Mouse (Mus musculus): ENCODE measurements around the gene Slco4c1. TPM values are rescaled to one million over a fixed set of nuclear protein-coding genes. Genes with fewer than 3 reads are reported as not detected.

Slco4c1 gene
- polyA plus RNA-seq (2017; shearing (Covaris generic)) = not detected

DNA sequence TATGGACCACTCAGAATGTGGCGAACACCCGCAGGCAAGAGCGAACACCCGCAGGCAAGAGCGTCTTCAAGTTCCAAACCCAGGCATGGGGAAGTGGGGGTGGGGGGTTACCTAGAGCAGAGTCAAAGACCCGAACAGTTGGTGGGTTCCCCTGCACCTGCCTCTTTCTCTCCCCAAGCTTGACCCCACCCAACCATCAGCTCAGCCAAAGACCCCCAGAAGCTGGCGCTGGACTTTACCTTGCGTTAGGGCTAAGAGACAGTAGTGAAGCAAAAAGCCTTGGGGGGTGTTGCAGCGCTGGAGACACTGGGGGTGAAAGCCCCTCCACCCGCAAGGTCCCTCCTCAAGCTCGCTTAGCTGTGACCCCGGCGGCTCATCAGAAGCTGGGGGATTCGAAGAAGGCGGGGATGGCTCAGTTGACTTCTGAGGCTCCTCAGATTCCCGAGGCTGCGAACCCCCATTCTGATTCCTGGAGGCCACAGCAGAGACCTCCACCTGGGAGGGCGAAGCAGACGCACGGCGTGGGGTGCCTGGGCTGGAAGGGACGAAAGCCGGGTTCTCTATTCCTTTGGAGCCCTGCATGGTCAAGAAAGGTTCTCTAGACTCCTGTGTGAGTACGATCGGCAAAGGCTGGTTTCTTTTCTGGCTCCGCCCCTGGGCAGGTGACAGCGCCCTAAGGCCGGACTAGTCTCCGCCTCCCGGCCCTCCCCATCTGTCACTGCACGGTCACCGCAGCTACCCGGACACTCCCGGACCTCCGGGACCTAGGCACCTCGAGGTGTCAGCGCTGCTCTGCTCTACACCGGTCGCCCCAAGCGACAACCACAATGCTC, at the start of gene Slco4c1:
Slco4c1 (minus strand) TSS at position 644 of the 833 bp plus-strand sequence.

